In the genomic region with DNA sequence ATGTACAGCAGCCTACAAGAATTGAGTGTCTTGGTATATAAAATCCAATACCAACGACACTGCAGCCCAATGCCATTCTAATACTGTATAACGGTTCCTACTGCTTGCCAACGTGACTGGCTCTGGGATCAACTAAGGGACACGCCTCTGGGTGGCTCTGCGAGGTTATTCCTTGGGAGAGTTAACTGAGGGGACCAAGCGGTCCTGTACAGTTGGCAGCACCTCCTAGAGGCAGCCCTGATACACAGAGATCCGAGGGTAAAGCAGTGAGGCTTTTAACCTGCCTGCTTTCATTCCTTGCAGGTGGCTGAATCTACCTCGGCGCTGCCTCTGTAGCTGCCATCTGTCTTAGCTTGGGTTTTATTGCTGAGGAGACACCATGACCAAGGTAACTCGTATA, we compare ENCODE assay signal across 23 mouse cellular contexts.
"Had no signal": no experiment of that assay in that cellular context is flagged by ENCODE, and none has a peak within 500 bp of the region (broad histone marks: within the 10 kb centered on the region; RNA-seq: fewer than 3 reads in every experiment).

No protein-coding gene starts in this region.

- H3K9me3 ChIP-seq: heart, embryonic 10.5 days; heart, embryonic 12.5 days; hindbrain, embryonic 13.5 days; hindbrain, embryonic 15.5 days; limb, embryonic 13.5 days; limb, embryonic 15.5 days; liver, embryonic 13.5 days; liver, embryonic 15.5 days had no signal

- H3K4me2 ChIP-seq: heart, embryonic 12.5 days; hindbrain, embryonic 13.5 days; hindbrain, embryonic 15.5 days; limb, embryonic 13.5 days; limb, embryonic 15.5 days; liver, embryonic 11.5 days; liver, embryonic 13.5 days; liver, embryonic 15.5 days had no signal

- H3K4me3 ChIP-seq: heart, embryonic 10.5 days; heart, embryonic 12.5 days; hindbrain, embryonic 13.5 days; hindbrain, embryonic 15.5 days; limb, embryonic 13.5 days; limb, embryonic 15.5 days; liver, embryonic 13.5 days; liver, embryonic 15.5 days had no signal

- H3K9ac ChIP-seq: heart, embryonic 12.5 days; hindbrain, embryonic 13.5 days; hindbrain, embryonic 15.5 days; limb, embryonic 13.5 days; limb, embryonic 15.5 days; liver, embryonic 13.5 days; liver, embryonic 15.5 days; liver, postnatal 0 days had no signal

- DNase-seq: gastrocnemius, postnatal 14 days; gastrocnemius, postnatal 36 days; heart, adult 18-20 months; heart, postnatal 10 days; kidney, adult 11 months; kidney, adult 2 months; kidney, adult 9 months; kidney, postnatal 10 days; kidney, postnatal 25 days; layer of hippocampus, adult 9-11 months; layer of hippocampus, postnatal 36 days; left cerebral cortex, postnatal 4 days; liver, embryonic 13.5 days; liver, postnatal 0 days had no signal

- H3K36me3 ChIP-seq: hindbrain, embryonic 15.5 days; limb, embryonic 15.5 days; liver, embryonic 15.5 days had no signal

- H3K27me3 ChIP-seq: heart, embryonic 12.5 days; hindbrain, embryonic 13.5 days; hindbrain, embryonic 15.5 days; limb, embryonic 13.5 days; limb, embryonic 15.5 days; liver, embryonic 13.5 days; liver, embryonic 15.5 days had no signal

- ATAC-seq: hindbrain, postnatal 0 days; liver, postnatal 0 days had no signal

- H3K27ac ChIP-seq: heart, embryonic 10.5 days; hindbrain, embryonic 13.5 days; hindbrain, embryonic 15.5 days; hindbrain, postnatal 0 days; limb, embryonic 13.5 days; limb, embryonic 15.5 days; liver, embryonic 15.5 days had no signal
